Mouse (Mus musculus) cortical plate, adult 2 months (tissue): Measurements from ENCODE around the gene Kcnc1. TPM values are rescaled to one million over a fixed set of nuclear protein-coding genes. Genes with fewer than 3 reads are reported as not detected.

Experiments used
- H3K27ac ChIP-seq: fragments of 200-500 bp; 2 replicates; pipeline ENCODE4 v1.5.1; 2012; ENCODE audit warnings: low read length, control low read depth, inconsistent platforms; ENCODE audit not compliant: insufficient read depth
- H3K4me1 ChIP-seq: fragments of 200-500 bp; 2 replicates; pipeline ENCODE4 v1.6.1; 2011; ENCODE audit warnings: low read length; ENCODE audit not compliant: control insufficient read depth, insufficient read depth
- H3K4me3 ChIP-seq: fragments of 200-500 bp; 2 replicates; pipeline ENCODE4 v1.5.1; 2011; ENCODE audit warnings: mild to moderate bottlenecking, low read length, control low read depth; ENCODE audit not compliant: insufficient read depth
- CTCF ChIP-seq: fragments of 200-500 bp; IDR thresholded peaks from 2 replicates; pipeline ENCODE4 v1.5.1; 2011; ENCODE audit warnings: mild to moderate bottlenecking, control low read depth, low read length; ENCODE audit not compliant: insufficient read depth; ENCODE audit errors: extremely low read depth
- POLR2A ChIP-seq: fragments of 200-500 bp; IDR thresholded peaks from 2 replicates; pipeline ENCODE4 v1.6.1; 2011; ENCODE audit warnings: mild to moderate bottlenecking, low read length, control low read depth; ENCODE audit not compliant: insufficient read depth; ENCODE audit errors: extremely low read depth
- polyA plus RNA-seq: library from polyadenylated mRNA; depleted of rRNA; stranded (reverse); fragments of >200 nt; gene quantifications from 2 replicates; pipeline ENCODE4 v1.2.3, GENCODE M21; 2012

Kcnc1 gene
- polyA plus RNA-seq, 1 experiment = 80.3 TPM

- H3K4me3 ChIP-seq = no peak overlapping the region
- TF ChIP-seq POLR2A = no peak
- peak; percentile 84 for TF ChIP-seq CTCF
- no peak overlapping the region for H3K27ac ChIP-seq
- no peaks in the 10 kb centered on the region for H3K4me1 ChIP-seq
These were observed 3.2 kb upstream of the Kcnc1 start for GRCm38 (mm10) chr7:46393116-46393515.

GRCm38 (mm10) chr7:46393718-46394511 is 2.4 kb upstream of the Kcnc1 start:
- Histone ChIP-seq H3K27ac (no peak overlapping the region), H3K4me3 (no peak overlapping the region), H3K4me1 (no peaks in the 10 kb centered on the region)
- TF ChIP-seq POLR2A (no peak), CTCF (no peak)

GRCm38 (mm10) chr7:46394933-46395332 is 1.4 kb upstream of the Kcnc1 start:
- Histone ChIP-seq H3K4me1 (peaks cover under 1% of the 10 kb centered on the region; the same call in 1 of the 2 replicates), H3K4me3 (no peak overlapping the region), H3K27ac (no peak overlapping the region)
- TF ChIP-seq POLR2A = no peak
- no peak for TF ChIP-seq CTCF

DNA sequence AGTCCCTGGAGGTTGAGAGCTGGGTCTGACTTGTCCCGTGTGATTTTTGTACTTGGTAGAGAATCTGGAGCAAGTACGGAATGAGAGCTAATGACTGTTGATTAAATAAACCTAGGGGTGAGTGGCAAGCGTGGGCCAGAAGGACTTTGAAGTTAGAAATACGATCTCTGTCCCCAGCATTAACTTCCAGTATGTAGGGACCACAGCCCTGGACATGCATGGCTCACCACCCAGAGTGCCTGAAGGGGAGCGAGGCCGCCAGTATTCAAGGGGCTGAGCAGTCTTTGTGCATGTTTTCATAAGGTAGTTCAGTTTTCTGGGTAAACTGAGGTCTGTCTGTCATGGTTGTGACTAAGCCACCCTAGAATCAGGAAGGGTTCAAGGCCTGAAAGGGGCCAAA is 726 bp upstream of the Kcnc1 start:
- no peak for TF ChIP-seq POLR2A
- no peak for TF ChIP-seq CTCF
- Histone ChIP-seq H3K4me3 (no peak overlapping the region), H3K4me1 (peaks cover 1% of the 10 kb centered on the region; the same call in 1 of the 2 replicates), H3K27ac (no peak overlapping the region)

GRCm38 (mm10) chr7:46396928-46397731 is 833 bp downstream of the Kcnc1 start:
- H3K4me1 ChIP-seq = peaks cover 1% of the 10 kb centered on the region; the same call in 1 of the 2 replicates
- H3K27ac ChIP-seq = peak overlapping the region; percentile 94
- no peak for TF ChIP-seq CTCF
- no peak for TF ChIP-seq POLR2A
- peak overlapping the region; percentile 81 for H3K4me3 ChIP-seq

- TF ChIP-seq CTCF (no peak), POLR2A (no peak)
- Histone ChIP-seq H3K4me1 (peaks cover 1% of the 10 kb centered on the region; the same call in 1 of the 2 replicates), H3K4me3 (peak overlapping the region; percentile 81), H3K27ac (peak overlapping the region; percentile 94)
These were observed 1.5 kb downstream of the Kcnc1 start for GRCm38 (mm10) chr7:46397732-46398333.

GRCm38 (mm10) chr7:46398612-46399011 is 2.3 kb downstream of the Kcnc1 start:
- no peak overlapping the region for H3K27ac ChIP-seq

DNA sequence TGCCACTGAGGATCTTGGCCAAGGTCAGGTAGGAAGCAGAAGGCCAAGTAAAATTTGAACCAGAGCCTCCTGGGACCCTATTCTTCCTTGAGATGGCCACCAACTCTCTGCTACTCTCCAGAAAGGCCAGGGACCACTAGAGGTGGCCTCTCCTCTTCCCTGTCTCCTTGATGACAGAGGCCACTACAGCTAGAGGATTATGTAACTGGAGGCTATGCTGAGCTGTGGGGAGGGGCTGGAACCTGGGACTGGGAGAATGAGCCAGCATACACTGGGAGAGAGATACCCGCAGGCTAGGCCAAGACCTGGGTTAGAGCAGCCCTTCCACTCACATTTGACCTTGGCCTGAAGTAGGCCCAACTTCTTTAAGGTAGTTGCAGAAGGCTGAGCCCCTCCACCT is 3.4 kb downstream of the Kcnc1 start:
- TF ChIP-seq CTCF (no peak), POLR2A (no peak)
- peaks cover 4% of the 10 kb centered on the region for H3K4me1 ChIP-seq
- H3K4me3 ChIP-seq = peak overlapping the region; percentile 81
- peak overlapping the region; percentile 9; the same call in 1 of the 2 replicates for H3K27ac ChIP-seq

More at GRCm38 (mm10) chr7:46398612-46399011, 2.3 kb downstream of the Kcnc1 start:
- TF ChIP-seq POLR2A = no peak
- no peak for TF ChIP-seq CTCF
- Histone ChIP-seq H3K4me1 (peaks cover 1% of the 10 kb centered on the region; the same call in 1 of the 2 replicates), H3K4me3 (peak overlapping the region; percentile 81)

GRCm38 (mm10) chr7:46400346-46400745 is 4.0 kb downstream of the Kcnc1 start:
- H3K4me1 ChIP-seq = peaks cover 4% of the 10 kb centered on the region
- H3K27ac ChIP-seq = peak overlapping the region; percentile 9; the same call in 1 of the 2 replicates
- TF ChIP-seq CTCF (no peak), POLR2A (no peak; the same call in 1 of the 2 replicates)
- peak overlapping the region; percentile 81 for H3K4me3 ChIP-seq
